Mouse (Mus musculus) MEL (cell line): ENCODE measurements at regions not wholly inside any gene's neighbourhood (a gene's known extent, or its start where the extent isn't known, plus 50 kb on each side); places are given as distances from the start of the nearest gene placed in this dataset.

Experiments
- DNase-seq: peaks from one replicate; pipeline ENCODE4 v3.0.0; 2011; ENCODE audit warnings: low read depth, low spot score
- H3K27ac ChIP-seq: 2 replicates; pipeline ENCODE4 v1.5.1; 2012; ENCODE audit warnings: low read depth, mild to moderate bottlenecking, control low read depth, low read length, moderate library complexity; ENCODE audit not compliant: control insufficient read depth
- H3K27me3 ChIP-seq, 2 experiments: fragments of 150-350 bp in 1 of 2; sonication (generic) in 1 of 2; 2 replicates each; pipeline ENCODE4 v1.6.1; 2012; ENCODE audit warnings: low read length in 2 of 2, mild to moderate bottlenecking in 2 of 2, improper control_type of control experiment in 1 of 2, moderate library complexity in 1 of 2; ENCODE audit not compliant: insufficient read depth in 2 of 2, control insufficient read depth in 1 of 2
- H3K36me3 ChIP-seq, 2 experiments: 2 replicates each; pipeline ENCODE4 v1.6.1; 2012 to 2014; ENCODE audit warnings: low read length in 2 of 2, improper control_type of control experiment in 1 of 2, inconsistent platforms in 1 of 2, mild to moderate bottlenecking in 1 of 2; ENCODE audit not compliant: insufficient read depth in 2 of 2, control insufficient read depth in 1 of 2
- H3K4me1 ChIP-seq, 2 experiments: fragments of 150-350 bp in 1 of 2; sonication (generic) in 1 of 2; 2 replicates each; pipeline ENCODE4 v1.6.1; 2012; ENCODE audit warnings: low read length in 2 of 2, improper control_type of control experiment in 1 of 2, mild to moderate bottlenecking in 1 of 2; ENCODE audit not compliant: insufficient read depth in 2 of 2, control insufficient read depth in 1 of 2
- H3K4me3 ChIP-seq, 2 experiments: fragments of 150-350 bp in 1 of 2; sonication (generic) in 1 of 2; 2 replicates each; pipeline ENCODE4 v1.5.1; 2012; ENCODE audit warnings: low read depth in 2 of 2, low read length in 2 of 2, mild to moderate bottlenecking in 2 of 2, moderate library complexity in 2 of 2, control low read depth in 1 of 2, improper control_type of control experiment in 1 of 2; ENCODE audit not compliant: control insufficient read depth in 1 of 2, insufficient read depth in 1 of 2
- H3K79me2 ChIP-seq: 2 replicates; pipeline ENCODE4 v1.6.1; 2012; ENCODE audit warnings: mild to moderate bottlenecking, low read length, moderate library complexity; ENCODE audit not compliant: control insufficient read depth, poor library complexity, insufficient read depth
- H3K9ac ChIP-seq: 2 replicates; pipeline ENCODE4 v1.6.1; 2012; ENCODE audit warnings: low read depth, mild to moderate bottlenecking, control low read depth, low read length, moderate library complexity; ENCODE audit not compliant: control insufficient read depth, poor library complexity, severe bottlenecking
- H3K9me3 ChIP-seq: fragments of 150-350 bp; sonication (generic); replicated peaks from 2 replicates; pipeline ENCODE4 v1.6.1; 2012; ENCODE audit warnings: mild to moderate bottlenecking, low read length, improper control_type of control experiment, moderate library complexity; ENCODE audit not compliant: insufficient read depth
- BHLHE40 ChIP-seq: IDR thresholded peaks from 2 replicates; pipeline ENCODE4 v1.6.1; 2012; ENCODE audit warnings: low read depth, mild to moderate bottlenecking, inconsistent platforms, low read length, improper control_type of control experiment, borderline replicate concordance
- CTCF ChIP-seq, 3 experiments: IDR thresholded peaks in 2 of 3; conservative IDR thresholded peaks in 1 of 3; 2 replicates each; pipeline ENCODE4 v1.5.1; 2011 to 2012; ENCODE audit warnings: low read length in 3 of 3, low read depth in 2 of 3, mild to moderate bottlenecking in 2 of 3, improper control_type of control experiment in 1 of 3, inconsistent platforms in 1 of 3, mixed read lengths in 1 of 3, moderate library complexity in 1 of 3; ENCODE audit not compliant: control insufficient read depth in 1 of 3, insufficient read depth in 1 of 3, poor library complexity in 1 of 3, severe bottlenecking in 1 of 3
- E2F4 ChIP-seq: IDR thresholded peaks from 2 replicates; pipeline ENCODE4 v1.6.1; 2011; ENCODE audit warnings: low read depth, low read length, improper control_type of control experiment, borderline replicate concordance
- EP300 ChIP-seq, 2 experiments: IDR thresholded peaks; 2 replicates each; pipeline ENCODE4 v1.6.1; 2011; ENCODE audit warnings: improper control_type of control experiment in 2 of 2, low read length in 2 of 2, low read depth in 1 of 2, mild to moderate bottlenecking in 1 of 2
- ETS1 ChIP-seq: IDR thresholded peaks from 2 replicates; pipeline ENCODE4 v1.6.1; 2012; ENCODE audit warnings: low read depth, mild to moderate bottlenecking, inconsistent platforms, low read length, improper control_type of control experiment, moderate library complexity
- GABPA ChIP-seq: IDR thresholded peaks from 2 replicates; pipeline ENCODE4 v1.6.1; 2012; ENCODE audit warnings: low read depth, mild to moderate bottlenecking, inconsistent platforms, low read length, improper control_type of control experiment, moderate library complexity
- GATA1 ChIP-seq: IDR thresholded peaks from 2 replicates; pipeline ENCODE4 v1.6.1; 2011; ENCODE audit warnings: low read depth, low read length, improper control_type of control experiment
- KAT2A ChIP-seq: conservative IDR thresholded peaks from 2 replicates; pipeline ENCODE4 v1.6.1; 2012; ENCODE audit warnings: low read depth, low read length, improper control_type of control experiment, inconsistent platforms
- MAFK ChIP-seq: IDR thresholded peaks from 2 replicates; pipeline ENCODE4 v1.6.1; 2011; ENCODE audit warnings: low read depth, mild to moderate bottlenecking, low read length, improper control_type of control experiment, borderline replicate concordance
- MEF2A ChIP-seq: IDR thresholded peaks from 2 replicates; pipeline ENCODE4 v1.6.1; 2014; ENCODE audit warnings: low read depth, mild to moderate bottlenecking, inconsistent platforms, low read length, improper control_type of control experiment; ENCODE audit not compliant: poor library complexity, insufficient replicate concordance, severe bottlenecking; ENCODE audit errors: extremely low read depth
- MXI1 ChIP-seq: IDR thresholded peaks from 2 replicates; pipeline ENCODE4 v1.6.1; 2011; ENCODE audit warnings: mild to moderate bottlenecking, low read depth, low read length, improper control_type of control experiment
- MYB ChIP-seq: IDR thresholded peaks from 2 replicates; pipeline ENCODE4 v1.6.1; 2011; ENCODE audit warnings: mild to moderate bottlenecking, low read depth, low read length, improper control_type of control experiment
- NELFE ChIP-seq: IDR thresholded peaks from 2 replicates; pipeline ENCODE4 v1.6.1; 2011; ENCODE audit warnings: low read depth, low read length, improper control_type of control experiment
- RCOR1 ChIP-seq: IDR thresholded peaks from 2 replicates; pipeline ENCODE4 v1.6.1; 2012; ENCODE audit warnings: low read depth, mild to moderate bottlenecking, inconsistent platforms, low read length, improper control_type of control experiment
- TCF12 ChIP-seq: IDR thresholded peaks from 2 replicates; pipeline ENCODE4 v1.6.1; 2014; ENCODE audit warnings: low read depth, mild to moderate bottlenecking, inconsistent platforms, low read length, improper control_type of control experiment, moderate library complexity
- ZC3H11A ChIP-seq: IDR thresholded peaks from 2 replicates; pipeline ENCODE4 v1.6.1; 2012; ENCODE audit warnings: low read depth, mild to moderate bottlenecking, inconsistent platforms, low read length, improper control_type of control experiment
- ZNF384 ChIP-seq: IDR thresholded peaks from 2 replicates; pipeline ENCODE4 v1.6.1; 2012; ENCODE audit warnings: low read depth, mild to moderate bottlenecking, inconsistent platforms, low read length, improper control_type of control experiment

GRCm38 (mm10) chr9:116280146-116280545, 105.0 kb upstream of the Tgfbr2 start:
- TF ChIP-seq BHLHE40 (no peak), GABPA (no peak), ZC3H11A (no peak), KAT2A (no peak), RCOR1 (no peak), MYB (no peak), TCF12 (no peak), NELFE (no peak), MXI1 (no peak)

GRCm38 (mm10) chr9:116278862-116279261, 103.7 kb upstream of the Tgfbr2 start:
- Histone ChIP-seq H3K9me3 (no peaks in the 10 kb centered on the region), H3K36me3 (no peaks in the 10 kb centered on the region), H3K4me3 (no peak overlapping the region), H3K79me2 (no peaks in the 10 kb centered on the region), H3K9ac (no peak overlapping the region), H3K27ac (no peak overlapping the region), H3K4me1 (no peaks in the 10 kb centered on the region), H3K27me3 (no peaks in the 10 kb centered on the region)
- no peak for DNase-seq
- TF ChIP-seq GATA1 (no peak), ZNF384 (no peak), MEF2A (no peak), CTCF (IDR thresholded peaks at IDR 0.05 in 2 of 3, conservative IDR thresholded peaks at IDR 0.05 in 1 of 3; ENCODE audit: control insufficient read depth in 1 of 3, insufficient read depth in 1 of 3, low read depth in 2 of 3, low read length in 3 of 3, poor library complexity in 1 of 3, severe bottlenecking in 1 of 3) (no peak), TCF12 (no peak), NELFE (no peak), MAFK (no peak), E2F4 (no peak), KAT2A (no peak), EP300 (IDR thresholded peaks at IDR 0.05; ENCODE audit: low read depth in 1 of 2, low read length in 2 of 2) (no peak), ETS1 (no peak)

More at GRCm38 (mm10) chr9:116280146-116280545, 105.0 kb upstream of the Tgfbr2 start:
- Histone ChIP-seq H3K27ac (no peak overlapping the region), H3K4me1 (no peaks in the 10 kb centered on the region), H3K9ac (no peak overlapping the region), H3K79me2 (no peaks in the 10 kb centered on the region), H3K36me3 (no peaks in the 10 kb centered on the region), H3K4me3 (no peak overlapping the region), H3K9me3 (no peaks in the 10 kb centered on the region), H3K27me3 (no peaks in the 10 kb centered on the region)
- DNase-seq = no peak
